Mouse (Mus musculus) adrenal gland, adult (tissue): ENCODE data around the gene Det1.
A peak's percentile ranks its signal among the peaks of the same experiment; 100 is the strongest.

Experiments
- DNase-seq, 2 experiments: peaks; one replicate each; pipeline ENCODE4 v3.0.0; 2022 to 2023; ENCODE audit warnings: low spot score in 1 of 2; ENCODE audit not compliant: inconsistent age in 2 of 2

The Det1 gene

DNA sequence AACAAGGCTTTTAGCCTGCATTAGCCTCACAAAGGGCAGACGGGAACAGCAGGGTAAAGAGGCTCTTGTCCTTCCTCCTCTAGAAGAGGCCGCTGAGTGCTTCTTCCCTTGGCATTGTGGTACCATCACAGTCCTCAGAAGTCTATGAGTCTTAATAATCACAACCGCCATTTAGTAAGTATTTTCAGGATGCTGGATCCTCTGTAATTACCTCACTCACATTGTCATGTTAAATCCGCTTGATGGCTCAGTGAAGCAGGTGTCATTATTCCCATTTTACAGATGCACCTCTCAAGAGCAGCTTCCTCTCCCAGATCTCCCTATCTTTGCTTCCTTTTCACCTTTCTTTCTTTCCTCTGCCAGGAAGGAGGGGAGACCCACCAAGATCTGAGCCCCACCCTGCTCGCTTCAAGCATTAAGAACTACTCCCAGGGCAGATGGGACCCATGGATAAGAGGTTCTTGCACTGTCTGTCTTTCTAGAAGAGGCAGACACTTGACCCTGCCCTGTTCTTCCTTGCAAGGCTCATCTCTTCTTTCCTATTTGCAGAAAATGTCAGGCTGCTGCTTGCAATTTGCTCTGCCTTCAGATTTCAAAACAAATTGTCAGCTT lies 8.1 kb upstream of the Det1 start:
- DNase-seq: no peak

DNA sequence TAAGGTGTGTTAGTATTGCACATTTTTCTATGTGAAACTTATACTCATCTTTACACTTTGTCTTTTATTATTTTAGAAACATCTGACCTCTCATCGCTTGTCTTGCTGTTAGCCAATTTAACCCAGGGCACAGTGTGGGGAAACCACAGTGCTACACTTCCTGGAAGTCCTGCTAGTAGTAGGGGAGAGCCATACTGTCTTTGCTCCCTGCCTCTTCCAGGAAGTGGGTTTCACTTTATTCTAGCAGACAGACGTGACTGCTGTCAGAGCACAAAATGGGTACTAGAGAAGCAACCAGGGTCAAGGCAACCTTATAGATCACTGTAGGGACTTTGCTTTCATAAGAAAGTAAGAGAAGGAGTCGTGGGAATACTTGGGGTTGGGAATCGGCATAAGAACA lies 7.0 kb upstream of the Det1 start:
- DNase-seq: peak in 1 of 2 experiments; percentile 0

DNA sequence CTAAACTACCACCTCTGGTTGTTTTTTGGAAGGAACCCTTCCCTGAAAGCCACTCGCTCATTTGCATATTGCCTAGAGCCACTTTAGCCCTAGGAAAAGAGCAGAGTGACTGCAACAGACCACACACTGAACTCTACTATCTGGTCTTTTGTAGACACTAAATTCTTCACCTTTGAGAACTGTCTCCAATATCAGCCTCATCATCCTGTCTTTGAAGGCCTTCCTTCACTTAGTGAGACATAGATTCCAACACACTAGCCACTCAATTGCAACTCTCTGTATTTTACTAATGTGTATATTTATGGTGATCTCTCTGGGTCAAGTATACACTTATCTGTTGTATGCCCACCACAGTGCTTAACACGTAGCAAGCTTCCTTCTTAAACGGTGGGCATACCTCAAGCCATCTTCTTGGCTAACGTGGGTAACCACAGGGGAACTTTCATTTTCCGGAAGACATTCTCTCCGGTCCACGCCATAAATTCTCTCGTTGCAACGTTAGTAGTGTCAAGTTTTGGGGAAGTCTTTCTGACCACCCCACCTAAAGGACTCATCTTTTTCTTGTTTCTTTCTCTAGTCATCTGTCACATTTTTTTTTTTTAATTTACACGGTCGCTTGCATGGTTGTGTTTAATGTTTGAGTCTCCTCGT lies 872 bp downstream of the Det1 start:
- DNase-seq: peak in 1 of 2 experiments; percentile 49

DNA sequence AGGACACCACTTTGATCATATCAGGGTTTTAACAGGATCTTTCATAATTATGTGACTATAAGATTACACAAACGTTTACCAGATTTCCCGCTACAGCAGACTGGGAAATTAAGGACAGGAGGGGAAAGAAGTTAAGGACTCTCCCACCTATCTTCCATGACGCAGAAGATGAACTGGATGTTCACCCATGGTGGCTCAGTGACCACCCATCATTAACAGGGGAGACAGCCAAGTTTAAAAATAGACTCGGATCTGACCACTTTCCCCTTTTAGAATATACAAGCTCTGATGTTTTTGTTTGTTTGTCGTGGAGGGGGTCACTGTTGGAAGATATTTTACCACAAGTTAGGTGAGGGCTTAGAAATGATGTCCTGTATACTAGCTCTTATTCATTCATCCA lies 5.5 kb downstream of the Det1 start:
- no peak for DNase-seq

DNA sequence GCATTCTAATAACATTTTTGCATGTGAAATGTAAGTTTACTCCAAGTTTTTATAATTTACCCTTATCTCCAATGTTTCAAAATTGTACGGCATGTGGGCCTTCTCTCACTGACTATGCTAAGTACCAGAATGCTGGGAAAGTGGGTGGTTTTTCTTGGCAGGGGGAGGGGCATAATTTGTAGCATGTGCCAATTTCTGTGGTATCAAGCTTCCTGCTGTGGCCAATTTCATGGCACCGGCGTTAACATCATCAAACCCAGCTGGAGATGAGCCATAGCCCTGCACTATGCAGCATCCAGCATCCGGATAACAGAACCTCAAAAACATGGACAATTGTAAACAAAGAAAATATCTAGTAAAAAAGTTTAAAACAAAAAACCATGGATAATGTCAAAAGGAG lies 9.8 kb downstream of the Det1 start:
- no peak for DNase-seq

DNA sequence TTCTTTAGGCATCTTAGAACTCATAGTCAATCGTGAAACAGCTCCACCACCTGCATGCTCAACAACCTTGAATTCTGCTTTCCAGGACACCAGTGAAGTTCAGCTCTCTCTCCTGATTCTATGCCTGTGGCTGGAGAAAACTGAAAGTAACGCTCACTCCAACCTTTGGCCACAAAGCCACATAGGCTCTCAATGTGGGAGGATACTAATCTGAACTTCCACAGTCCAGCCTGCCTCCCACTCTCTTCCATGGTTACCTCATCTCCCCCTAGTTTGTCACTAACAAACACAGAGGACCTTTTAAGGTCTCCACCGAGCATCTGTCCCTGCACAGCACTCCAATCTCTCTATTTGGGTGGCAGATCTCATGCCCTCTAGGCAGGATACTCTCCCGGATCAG lies 11.4 kb downstream of the Det1 start:
- no peak for DNase-seq

DNA sequence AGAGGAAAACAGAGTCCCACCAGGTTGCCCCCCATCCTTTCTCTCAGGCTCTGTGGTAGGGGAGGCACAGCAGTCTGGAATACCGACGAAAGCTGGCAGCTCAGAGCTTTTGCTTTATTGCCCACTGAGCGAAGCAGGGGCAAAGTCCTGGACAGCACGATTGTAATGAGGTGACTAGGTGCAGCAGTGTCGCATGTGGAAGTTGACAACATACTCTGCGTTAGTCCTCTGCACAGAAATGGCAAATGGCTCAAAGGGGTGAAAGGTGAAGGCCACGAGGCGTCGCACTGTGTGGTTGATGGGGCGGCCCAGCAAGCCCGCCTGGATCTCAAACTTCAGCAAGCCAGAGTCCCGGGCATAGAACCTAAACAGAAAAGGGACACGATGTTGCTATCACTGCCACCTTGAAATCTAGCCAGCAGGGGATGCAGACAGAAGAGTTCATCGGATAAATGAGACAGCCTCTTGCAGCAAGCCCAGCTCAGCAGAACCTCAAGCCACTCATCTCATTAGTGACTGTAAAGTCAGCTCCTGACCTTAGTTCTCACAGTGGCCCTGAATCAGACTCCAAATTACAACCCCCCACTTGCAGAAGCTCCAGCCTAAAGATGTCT lies 19.2 kb downstream of the Det1 start:
- DNase-seq: peak; percentile 72 to 73

DNA sequence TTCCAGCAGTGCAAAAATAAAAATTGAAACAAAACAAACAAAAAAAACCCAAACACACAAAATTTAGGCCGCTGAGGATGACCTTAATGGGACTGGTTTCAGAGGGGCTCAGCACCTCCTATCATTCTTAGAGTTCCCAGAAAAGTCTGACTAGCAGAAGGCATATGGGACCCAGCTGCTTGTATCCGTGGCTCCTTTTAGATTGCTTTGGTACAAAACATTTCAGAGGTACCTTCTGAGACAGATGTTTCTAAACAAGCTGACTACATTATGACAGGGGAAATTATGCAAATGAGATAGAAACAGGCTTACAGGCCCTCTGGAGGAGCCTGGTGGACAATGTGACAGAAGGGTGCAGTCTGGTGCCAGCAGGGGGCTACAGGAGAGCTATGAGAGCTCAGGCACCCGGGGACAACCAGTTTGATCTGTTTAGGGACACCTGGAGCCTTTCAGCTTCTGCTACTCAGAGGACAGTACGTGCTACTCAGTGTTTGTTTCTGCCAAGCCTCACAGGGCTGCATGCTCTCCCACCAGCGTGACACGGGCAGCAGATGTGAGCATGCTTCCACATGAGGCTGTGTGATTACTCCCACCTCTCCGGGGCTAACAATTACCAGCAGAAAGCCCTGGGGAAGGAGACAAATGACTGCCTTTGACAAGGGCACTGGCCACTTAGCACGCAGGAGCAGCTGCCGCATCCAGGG lies 20.2 kb downstream of the Det1 start:
- peak; percentile 35 to 48 for DNase-seq

DNA sequence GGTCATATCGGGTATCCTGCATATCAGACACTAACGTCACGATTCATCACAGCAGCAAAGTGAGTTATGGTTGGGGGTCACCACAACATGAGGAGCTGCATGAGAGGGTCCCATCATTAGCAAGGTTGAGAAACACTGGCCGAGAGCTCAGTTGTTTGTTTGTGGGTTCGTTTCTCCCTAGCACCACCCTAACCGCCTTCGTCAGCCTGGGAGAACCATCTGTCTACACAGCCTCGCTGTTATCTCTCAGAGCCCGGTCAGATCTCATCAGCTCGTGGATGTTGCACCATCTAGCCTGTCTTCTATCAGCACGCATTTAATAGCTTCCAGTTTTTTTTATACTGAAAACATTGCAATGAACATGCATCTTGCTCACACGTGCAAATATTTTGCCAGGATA lies 28.7 kb downstream of the Det1 start:
- DNase-seq: peak in 1 of 2 experiments; percentile 33

DNA sequence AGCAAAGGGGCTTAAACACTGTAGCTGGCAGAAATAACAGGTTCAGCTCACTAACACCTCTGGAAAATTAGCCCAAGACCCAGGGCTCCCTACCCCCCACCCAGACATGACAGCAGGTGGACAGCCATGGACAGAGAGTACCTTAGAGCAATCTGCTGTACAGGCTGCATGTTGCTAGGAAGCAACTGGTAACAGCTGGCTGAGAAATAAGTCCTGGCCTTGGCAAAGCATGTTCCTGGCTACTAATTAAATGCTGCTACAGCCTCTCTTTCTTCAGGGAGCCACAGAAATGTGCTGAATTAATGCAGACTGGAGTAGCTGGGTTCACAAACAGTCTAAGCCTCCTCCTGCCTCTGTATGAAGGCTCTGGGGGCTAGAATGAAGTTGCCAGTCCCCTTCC lies 32.3 kb downstream of the Det1 start:
- DNase-seq: no peak

DNA sequence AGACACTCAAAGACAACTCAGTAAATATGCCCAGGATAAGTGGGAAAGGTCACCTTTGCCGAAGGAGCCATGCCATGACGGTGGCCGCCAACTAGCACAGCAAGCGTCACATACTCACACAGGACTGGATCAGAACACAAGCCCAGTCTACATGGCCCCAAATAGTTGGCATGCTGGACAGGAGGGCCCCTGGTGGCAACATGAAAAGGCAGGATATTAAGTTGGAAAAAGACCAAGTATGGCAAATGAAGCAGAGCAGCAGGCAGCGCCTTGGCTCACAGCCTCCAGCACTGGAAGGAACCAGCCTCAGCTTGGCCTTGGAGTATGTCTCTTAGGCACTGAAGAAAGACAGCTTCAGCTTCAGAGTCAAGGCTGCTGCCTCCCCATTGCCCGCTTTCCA lies 33.3 kb downstream of the Det1 start:
- DNase-seq: peak in 1 of 2 experiments; percentile 56

DNA sequence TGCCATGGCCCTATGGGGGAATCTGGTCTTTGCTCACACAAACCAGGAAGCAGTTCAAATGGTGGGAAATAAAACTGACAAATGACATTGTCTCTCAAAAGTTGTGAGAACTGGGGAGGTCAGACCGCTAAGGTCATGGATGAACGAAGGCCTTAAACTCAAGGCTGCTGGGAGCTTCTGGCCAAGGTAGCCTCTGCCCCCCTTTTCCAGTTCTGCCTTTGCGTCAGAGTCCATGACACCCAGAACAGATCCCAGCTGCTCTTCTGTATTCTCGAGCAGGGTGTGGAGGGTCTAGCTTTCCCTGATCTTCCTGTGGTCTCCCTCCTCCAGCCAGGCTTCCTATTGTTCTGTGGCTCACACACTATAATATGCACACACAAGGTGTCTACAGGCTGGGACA lies 39.9 kb downstream of the Det1 start:
- peak in 1 of 2 experiments; percentile 67 for DNase-seq

DNA sequence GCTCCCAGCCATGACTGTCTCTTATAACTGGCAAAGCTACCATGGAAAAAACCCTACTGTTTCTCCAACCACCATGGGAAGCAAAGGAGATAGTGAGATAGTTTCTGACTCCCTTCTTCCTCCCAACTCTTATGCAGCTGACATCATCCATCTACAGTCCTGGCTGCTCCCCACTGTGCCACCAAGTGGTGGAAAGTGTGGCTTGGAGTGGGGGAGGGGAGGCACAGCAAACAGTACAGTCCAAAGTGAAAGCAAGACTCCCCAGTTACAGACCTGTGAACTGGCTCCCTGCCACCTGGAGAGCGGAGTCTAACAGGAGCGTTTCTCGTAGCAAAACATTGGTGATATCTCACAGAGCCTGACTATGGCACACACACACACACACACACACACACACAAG lies 43.2 kb downstream of the Det1 start:
- DNase-seq: peak in 1 of 2 experiments; percentile 56

DNA sequence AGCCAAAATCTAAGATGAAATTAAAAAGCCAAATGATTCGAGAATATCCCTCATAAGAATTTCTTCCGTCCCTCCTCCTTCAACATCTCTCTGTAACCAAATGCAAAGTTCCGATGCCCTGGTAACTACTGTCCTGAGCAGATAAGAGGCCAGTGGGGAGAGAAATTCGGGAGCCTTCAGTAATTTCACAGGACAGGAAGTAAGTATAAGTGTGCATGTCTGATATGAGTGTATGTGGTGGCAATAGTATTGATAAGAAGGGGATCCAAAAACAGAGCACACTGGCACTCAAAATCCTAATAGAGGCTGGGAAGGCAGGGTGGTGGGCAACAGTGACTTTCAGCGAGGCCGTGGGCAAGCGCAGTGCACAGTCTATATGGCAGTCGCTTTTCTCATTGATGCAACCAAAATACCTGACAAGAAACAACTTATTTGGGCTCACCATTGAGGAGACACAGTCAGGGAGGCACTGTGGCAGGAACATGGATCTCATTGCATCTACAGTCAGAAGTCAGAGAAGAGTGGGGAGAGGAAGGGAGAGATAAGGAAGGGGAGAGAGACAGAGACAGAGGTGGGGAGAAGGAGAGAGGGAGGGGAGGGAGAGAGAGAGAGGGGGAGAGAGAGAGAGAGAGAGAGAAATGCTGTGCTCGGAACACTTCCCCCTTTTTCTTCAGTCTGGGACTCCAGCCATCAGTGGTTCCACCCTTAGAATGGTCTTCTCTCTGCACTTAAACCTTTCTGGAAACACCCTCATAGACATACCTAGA lies 47.1 kb downstream of the Det1 start:
- DNase-seq: no peak

DNA sequence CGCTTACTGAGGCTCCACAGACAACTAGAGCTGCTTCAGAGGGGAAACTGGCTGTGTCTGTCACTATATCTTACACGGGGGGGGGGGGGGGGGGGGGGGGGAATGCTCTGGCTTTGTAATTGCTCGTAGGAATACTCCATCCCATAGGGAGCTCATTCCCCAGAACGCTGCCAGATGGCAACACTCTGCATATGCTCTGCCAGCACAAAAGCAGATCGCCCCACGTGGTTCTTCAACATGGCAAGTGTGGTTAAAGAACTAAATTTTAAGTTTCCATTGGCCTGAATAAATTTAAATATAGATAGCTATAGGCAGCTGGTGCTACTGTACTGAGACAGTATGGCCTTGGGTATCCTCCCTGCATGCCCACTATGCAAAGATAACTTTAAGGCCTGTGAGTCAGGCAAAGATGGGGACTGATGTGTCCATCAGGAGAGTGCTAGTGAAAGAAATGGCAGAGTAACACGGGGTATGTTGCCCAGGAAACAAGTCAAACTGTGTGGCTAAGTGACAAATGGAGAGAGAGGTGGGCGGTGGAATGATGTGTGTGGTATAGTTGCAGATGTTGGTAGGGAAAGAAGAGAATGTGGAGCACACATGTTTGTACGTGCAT lies 49.1 kb downstream of the Det1 start:
- peak in 1 of 2 experiments; percentile 33 for DNase-seq

DNA sequence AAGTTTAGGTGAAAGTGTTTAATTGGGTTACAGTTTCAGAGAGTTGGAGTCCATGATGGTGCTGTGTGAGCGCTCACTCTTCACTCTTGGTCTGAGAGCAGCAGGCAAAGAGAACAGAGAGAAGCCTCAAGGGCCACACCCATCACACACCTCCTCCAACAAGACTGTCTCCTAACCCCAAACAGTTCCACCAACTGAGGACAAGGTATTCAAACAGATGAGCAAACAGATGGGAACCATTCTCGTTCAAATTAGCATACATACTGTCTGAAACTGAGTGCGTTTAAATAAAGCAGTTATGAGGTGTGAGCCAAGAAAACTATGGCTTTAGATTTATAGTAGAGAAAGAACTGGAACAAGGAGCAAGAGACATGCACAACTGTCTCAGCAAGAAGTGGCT lies 50.4 kb downstream of the Det1 start:
- DNase-seq: no peak

DNA sequence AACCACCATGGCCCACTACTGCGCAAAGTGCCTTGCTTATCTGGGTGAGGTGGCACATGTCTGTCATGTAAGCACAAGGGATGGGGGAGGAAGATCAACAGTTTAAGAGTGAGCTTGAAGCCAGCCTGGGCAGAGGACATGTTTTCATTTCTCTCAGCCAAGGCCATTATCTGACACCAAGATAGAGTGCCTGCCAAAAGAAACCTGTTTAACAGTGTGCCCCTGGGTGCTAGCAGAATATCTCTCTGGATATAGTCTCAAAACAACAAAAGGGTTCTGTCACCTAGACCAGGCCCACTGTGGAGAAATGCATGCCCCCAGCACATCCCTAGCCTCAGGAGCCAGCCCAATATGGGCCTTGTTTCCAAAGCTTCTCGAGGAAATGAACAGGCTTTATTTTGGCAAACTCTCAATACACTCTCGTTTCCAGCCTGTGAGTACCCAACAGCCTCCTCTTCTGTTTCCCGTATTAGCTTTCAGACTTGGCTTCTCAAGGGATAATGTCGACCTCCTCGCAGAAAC lies 52.4 kb downstream of the Det1 start:
- peak; percentile 46 to 80 for DNase-seq

DNA sequence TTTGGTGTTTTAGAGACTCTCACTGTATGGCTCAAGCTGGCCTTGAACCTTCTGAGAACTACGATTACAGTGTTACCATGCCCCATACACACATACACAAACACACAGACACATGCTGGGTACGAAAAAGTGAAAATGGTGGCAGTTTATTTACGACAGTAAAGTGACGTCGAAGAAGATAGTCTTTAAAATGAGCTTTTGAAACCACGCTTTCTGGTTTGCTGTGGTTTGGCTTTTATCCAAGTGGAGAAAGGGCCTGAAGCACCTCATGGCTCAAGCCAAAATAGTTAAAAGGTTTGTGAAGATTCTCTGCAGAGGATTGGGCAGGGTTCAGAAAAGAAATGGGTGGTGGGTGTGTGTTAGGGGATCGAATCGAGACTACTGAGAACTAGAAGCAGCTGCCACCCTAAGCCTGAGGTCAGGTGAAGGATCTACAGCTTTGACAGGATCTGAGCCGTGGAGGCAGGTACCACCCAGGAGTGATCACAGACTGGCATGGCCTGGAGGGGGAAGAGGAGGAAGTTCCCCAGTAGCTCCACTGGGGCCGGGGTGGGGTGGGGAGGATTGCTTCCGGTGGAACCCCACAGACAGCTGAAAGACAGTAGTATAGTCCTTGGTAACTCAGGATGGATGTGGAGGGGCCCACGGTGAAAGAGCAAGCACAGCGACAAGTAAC lies 53.0 kb downstream of the Det1 start:
- peak in 1 of 2 experiments; percentile 51 for DNase-seq

DNA sequence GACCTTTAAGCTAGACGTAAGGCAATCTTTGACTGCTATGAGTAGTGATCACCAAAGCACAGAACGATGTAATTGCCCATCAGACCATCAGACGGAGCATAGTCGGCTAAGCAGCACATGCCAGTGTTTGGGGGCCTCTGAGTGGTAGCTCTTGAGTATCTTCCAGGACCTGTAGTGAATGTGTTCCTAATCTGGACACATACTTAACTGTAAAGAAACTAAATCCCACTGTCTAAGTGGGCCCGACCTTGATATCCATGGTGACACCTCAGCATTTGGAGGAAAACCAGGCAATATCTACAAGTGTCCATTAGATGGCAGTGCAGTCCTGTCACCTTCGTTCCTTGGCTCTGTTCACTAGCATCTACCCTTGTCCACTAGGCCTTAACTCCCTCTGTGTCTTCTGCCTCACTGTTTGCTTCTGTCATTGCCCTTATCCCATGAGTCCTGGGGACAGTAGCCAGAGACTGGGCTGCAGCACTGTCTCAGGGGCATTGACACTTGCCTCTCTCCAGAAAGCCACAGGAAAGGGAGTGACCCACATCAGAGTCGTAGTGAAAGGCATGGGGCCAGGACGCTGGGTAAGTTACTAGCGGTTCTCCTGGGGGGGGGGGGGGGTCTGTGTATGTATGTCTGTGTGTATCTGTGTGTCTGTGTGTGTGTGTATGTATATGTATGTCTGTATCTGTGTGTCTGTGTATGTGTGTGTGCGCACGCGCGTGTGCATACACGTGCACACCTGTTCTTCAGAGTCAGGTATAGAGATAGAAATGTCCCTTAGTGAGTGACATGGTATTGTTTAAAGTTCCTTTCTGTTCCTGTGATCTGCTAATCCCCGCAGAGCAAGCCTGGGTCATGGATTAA lies 55.5 kb downstream of the Det1 start:
- peak; percentile 67 to 90 for DNase-seq
